Mouse (Mus musculus): ENCODE measurements around the gene Tmem246. TPM values are rescaled to one million over a fixed set of nuclear protein-coding genes. Genes with fewer than 3 reads are reported as not detected.

Tmem246 gene
- polyA plus RNA-seq, 1 experiment from 2014 or later, result 62.6 TPM

DNA sequence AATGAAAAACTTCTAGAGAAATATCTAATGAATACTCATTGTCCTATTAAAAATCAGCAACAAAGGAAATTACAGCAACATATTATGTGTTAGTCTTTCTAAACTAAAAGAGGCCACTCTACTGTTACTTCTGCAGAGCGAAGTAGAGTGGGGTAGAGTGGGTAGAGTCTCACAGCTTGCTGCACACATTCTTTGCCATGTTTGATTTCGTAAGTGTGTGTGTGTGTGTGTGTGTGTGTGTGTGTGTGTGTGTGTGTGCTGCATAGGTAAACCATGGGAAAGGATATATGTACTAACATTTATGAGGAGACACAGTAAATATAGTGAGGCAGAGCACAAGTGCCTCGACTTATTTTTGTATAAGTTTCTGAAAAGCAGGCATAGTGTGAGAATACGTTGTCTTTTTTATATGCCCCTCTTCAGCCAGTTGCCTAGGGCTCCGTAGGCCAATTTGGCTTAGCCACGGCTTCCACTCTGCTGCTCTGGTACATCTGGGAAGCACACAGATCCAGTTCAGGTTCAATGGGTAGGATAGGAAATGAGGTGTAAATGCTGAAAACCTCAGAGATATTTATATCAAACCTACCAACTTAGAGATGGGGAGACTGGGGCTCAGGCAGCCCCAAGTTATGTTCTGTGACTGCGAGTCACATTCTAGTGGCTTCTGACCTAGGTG, 50.0 kb downstream of the Tmem246 start:
- H3K4me3 ChIP-seq (ENCODE audit: low read depth, low read length), result no peak overlapping the region
- no peak overlapping the region for H3K27ac ChIP-seq (replicated peaks)
- ATAC-seq (ENCODE audit: low FRiP score, low TSS enrichment) (no peak), DNase-seq (ENCODE audit: low spot score) (no peak)
- TF ChIP-seq CTCF (IDR thresholded peaks at IDR 0.05; ENCODE audit: low read depth) (no peak), EP300 (optimal IDR thresholded peaks at IDR 0.05) (no peak)
- 83% methylated on average over 7 of the region's 7 CpGs for WGBS
- no peaks in the 10 kb centered on the region for H3K36me3 ChIP-seq (ENCODE audit: control insufficient read depth, insufficient read depth, low read length)
- H3K4me1 ChIP-seq (replicated peaks; ENCODE audit: control insufficient read depth, insufficient read depth), result no peaks in the 10 kb centered on the region
- no peaks in the 10 kb centered on the region for H3K27me3 ChIP-seq (ENCODE audit: control insufficient read depth, insufficient read depth, low read length)
- H3K4me2 ChIP-seq (replicated peaks; ENCODE audit: low read depth), result no peak overlapping the region
- H3K9ac ChIP-seq (ENCODE audit: low read length), result no peak overlapping the region
- no peaks in the 10 kb centered on the region for H3K9me3 ChIP-seq (ENCODE audit: control insufficient read depth, low read length)

DNA sequence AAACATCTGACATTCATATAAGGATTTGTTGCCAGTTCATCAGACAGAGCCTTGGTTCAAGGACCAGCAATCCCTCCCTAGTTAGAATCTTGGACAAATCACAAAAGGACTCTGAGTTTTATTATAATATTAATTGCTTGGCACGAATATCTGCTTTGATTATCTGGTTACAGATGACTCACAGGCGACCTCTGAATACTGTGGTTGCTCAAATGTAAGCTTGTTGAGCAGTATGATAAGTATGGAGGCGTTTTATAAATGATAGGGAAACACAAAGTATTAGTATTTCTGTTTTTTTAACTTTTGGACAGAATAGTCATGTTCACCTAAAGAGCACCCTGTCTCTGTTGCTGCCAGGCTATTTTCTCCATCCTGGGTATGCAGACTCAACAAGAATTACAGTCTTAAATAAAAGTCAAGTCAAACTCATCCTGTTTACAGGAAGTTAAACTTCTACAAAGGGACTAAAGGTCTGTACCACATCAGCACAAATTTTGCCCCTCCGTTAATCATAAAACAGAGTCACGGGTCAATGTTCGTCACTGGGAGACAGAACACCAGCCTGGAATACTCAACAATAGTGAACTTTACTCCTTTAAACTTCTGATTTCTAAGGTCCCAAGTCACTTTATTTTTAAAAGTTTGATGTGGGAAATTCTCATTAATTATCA, 50.7 kb downstream of the Tmem246 start:
- H3K27me3 ChIP-seq (ENCODE audit: control insufficient read depth, insufficient read depth, low read length), result no peaks in the 10 kb centered on the region
- no peak overlapping the region for H3K9ac ChIP-seq (ENCODE audit: low read length)
- no peak overlapping the region for H3K4me2 ChIP-seq (replicated peaks; ENCODE audit: low read depth)
- WGBS, result 49% methylated on average over 6 of the region's 6 CpGs
- H3K27ac ChIP-seq (replicated peaks), result no peak overlapping the region
- DNase-seq (ENCODE audit: low spot score) (no peak), ATAC-seq (ENCODE audit: low FRiP score, low TSS enrichment) (no peak)
- no peaks in the 10 kb centered on the region for H3K4me1 ChIP-seq (replicated peaks; ENCODE audit: control insufficient read depth, insufficient read depth)
- H3K4me3 ChIP-seq (ENCODE audit: low read depth, low read length), result no peak overlapping the region
- no peaks in the 10 kb centered on the region for H3K9me3 ChIP-seq (ENCODE audit: control insufficient read depth, low read length)
- no peaks in the 10 kb centered on the region for H3K36me3 ChIP-seq (ENCODE audit: control insufficient read depth, insufficient read depth, low read length)
- no peak for TF ChIP-seq CTCF (IDR thresholded peaks at IDR 0.05; ENCODE audit: low read depth)
- no peak for TF ChIP-seq EP300 (optimal IDR thresholded peaks at IDR 0.05)

- Histone ChIP-seq H3K4me1 (replicated peaks; ENCODE audit: control insufficient read depth, insufficient read depth) (no peaks in the 10 kb centered on the region), H3K9me3 (ENCODE audit: control insufficient read depth, low read length) (no peaks in the 10 kb centered on the region), H3K4me3 (ENCODE audit: low read depth, low read length) (no peak overlapping the region), H3K27ac (replicated peaks) (no peak overlapping the region), H3K27me3 (ENCODE audit: control insufficient read depth, insufficient read depth, low read length) (no peaks in the 10 kb centered on the region), H3K4me2 (replicated peaks; ENCODE audit: low read depth) (no peak overlapping the region), H3K9ac (ENCODE audit: low read length) (no peak overlapping the region), H3K36me3 (ENCODE audit: control insufficient read depth, insufficient read depth, low read length) (no peaks in the 10 kb centered on the region)
- no peak for ATAC-seq (ENCODE audit: low FRiP score, low TSS enrichment)
- DNase-seq (ENCODE audit: low spot score), result no peak
- WGBS, result 84% methylated on average over 2 of the region's 2 CpGs
- TF ChIP-seq EP300 (optimal IDR thresholded peaks at IDR 0.05) (no peak), CTCF (IDR thresholded peaks at IDR 0.05; ENCODE audit: low read depth) (no peak)
These were observed 51.6 kb downstream of the Tmem246 start for GRCm38 (mm10) chr4:49546026-49546425.

GRCm38 (mm10) chr4:49540966-49541365, 56.7 kb downstream of the Tmem246 start:
- Histone ChIP-seq H3K36me3 (ENCODE audit: control insufficient read depth, insufficient read depth, low read length) (no peaks in the 10 kb centered on the region), H3K9me3 (ENCODE audit: control insufficient read depth, low read length) (no peaks in the 10 kb centered on the region), H3K9ac (ENCODE audit: low read length) (no peak overlapping the region), H3K27me3 (ENCODE audit: control insufficient read depth, insufficient read depth, low read length) (no peaks in the 10 kb centered on the region), H3K4me2 (replicated peaks; ENCODE audit: low read depth) (no peak overlapping the region), H3K4me3 (ENCODE audit: low read depth, low read length) (no peak overlapping the region), H3K27ac (replicated peaks) (no peak overlapping the region), H3K4me1 (replicated peaks; ENCODE audit: control insufficient read depth, insufficient read depth) (no peaks in the 10 kb centered on the region)
- TF ChIP-seq CTCF (IDR thresholded peaks at IDR 0.05; ENCODE audit: low read depth), result no peak
- TF ChIP-seq EP300 (optimal IDR thresholded peaks at IDR 0.05), result no peak
- no peak for DNase-seq (ENCODE audit: low spot score)
- 72% methylated on average over 3 of the region's 3 CpGs for WGBS
- no peak for ATAC-seq (ENCODE audit: low FRiP score, low TSS enrichment)

DNA sequence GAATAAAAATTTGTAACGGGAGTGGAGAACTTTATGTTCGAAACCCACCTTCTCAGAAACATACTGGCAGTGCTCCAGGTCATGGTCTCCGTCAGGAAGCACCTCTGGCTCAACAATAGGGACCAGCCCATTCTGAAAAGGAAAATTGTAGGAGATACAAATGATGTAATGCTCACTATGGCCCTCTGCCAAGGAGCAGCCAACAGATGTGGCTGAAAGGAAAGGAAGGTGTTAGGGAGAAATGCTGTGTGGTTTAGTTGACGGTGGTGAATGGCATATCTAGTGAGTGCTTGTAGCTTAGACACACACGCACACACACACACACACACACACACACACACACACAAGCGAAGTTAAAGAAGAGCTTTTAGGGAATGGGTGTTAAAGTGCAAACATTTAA, 58.0 kb downstream of the Tmem246 start:
- Histone ChIP-seq H3K9ac (ENCODE audit: low read length) (no peak overlapping the region), H3K4me2 (replicated peaks; ENCODE audit: low read depth) (no peak overlapping the region), H3K27me3 (ENCODE audit: control insufficient read depth, insufficient read depth, low read length) (no peaks in the 10 kb centered on the region), H3K9me3 (ENCODE audit: control insufficient read depth, low read length) (no peaks in the 10 kb centered on the region), H3K4me1 (replicated peaks; ENCODE audit: control insufficient read depth, insufficient read depth) (no peaks in the 10 kb centered on the region), H3K36me3 (ENCODE audit: control insufficient read depth, insufficient read depth, low read length) (no peaks in the 10 kb centered on the region), H3K27ac (replicated peaks) (no peak overlapping the region), H3K4me3 (ENCODE audit: low read depth, low read length) (no peak overlapping the region)
- DNase-seq (ENCODE audit: low spot score) (no peak), ATAC-seq (ENCODE audit: low FRiP score, low TSS enrichment) (no peak)
- WGBS, result 48% methylated on average over 6 of the region's 6 CpGs
- TF ChIP-seq EP300 (optimal IDR thresholded peaks at IDR 0.05) (no peak), CTCF (IDR thresholded peaks at IDR 0.05; ENCODE audit: low read depth) (no peak)

DNA sequence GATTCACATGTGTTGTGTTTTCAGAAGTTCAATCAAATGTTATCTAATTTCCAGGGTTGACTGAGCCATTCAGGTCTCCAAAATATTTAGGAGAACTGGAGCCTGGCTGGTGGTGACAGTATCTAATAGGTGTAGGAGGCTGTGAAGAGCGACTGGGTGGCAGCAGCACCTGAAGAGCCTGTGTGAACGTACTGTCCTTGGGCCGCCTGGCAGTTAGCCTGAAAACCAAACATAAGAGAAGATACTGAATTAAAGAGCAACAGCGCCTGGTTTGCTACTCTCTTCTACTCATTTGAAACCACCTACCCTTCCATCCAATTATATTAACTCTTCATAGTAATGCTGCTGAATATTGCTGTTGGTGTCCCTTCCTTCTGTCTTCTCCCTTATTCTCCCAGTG, 61.0 kb downstream of the Tmem246 start:
- H3K9me3 ChIP-seq (ENCODE audit: control insufficient read depth, low read length), result no peaks in the 10 kb centered on the region
- 73% methylated on average over 4 of the region's 4 CpGs for WGBS
- H3K27ac ChIP-seq (replicated peaks), result no peak overlapping the region
- TF ChIP-seq CTCF (IDR thresholded peaks at IDR 0.05; ENCODE audit: low read depth), result no peak
- TF ChIP-seq EP300 (optimal IDR thresholded peaks at IDR 0.05), result no peak
- ATAC-seq (ENCODE audit: low FRiP score, low TSS enrichment) (no peak), DNase-seq (ENCODE audit: low spot score) (no peak)
- H3K9ac ChIP-seq (ENCODE audit: low read length), result no peak overlapping the region
- H3K4me2 ChIP-seq (replicated peaks; ENCODE audit: low read depth), result no peak overlapping the region
- no peaks in the 10 kb centered on the region for H3K27me3 ChIP-seq (ENCODE audit: control insufficient read depth, insufficient read depth, low read length)
- H3K4me1 ChIP-seq (replicated peaks; ENCODE audit: control insufficient read depth, insufficient read depth), result no peaks in the 10 kb centered on the region
- no peaks in the 10 kb centered on the region for H3K36me3 ChIP-seq (ENCODE audit: control insufficient read depth, insufficient read depth, low read length)
- no peak overlapping the region for H3K4me3 ChIP-seq (ENCODE audit: low read depth, low read length)
